Mouse (Mus musculus) MEL (cell line): Measurements from ENCODE around the gene Cep85l. TPM values are rescaled to one million over a fixed set of nuclear protein-coding genes. Genes with fewer than 3 reads are reported as not detected.

Source experiments
- DNase-seq: peaks from one replicate; pipeline ENCODE4 v3.0.0; 2011; ENCODE audit warnings: low read depth, low spot score
- H3K27ac ChIP-seq: 2 replicates; pipeline ENCODE4 v1.5.1; 2012; ENCODE audit warnings: low read depth, mild to moderate bottlenecking, control low read depth, low read length, moderate library complexity; ENCODE audit not compliant: control insufficient read depth
- H3K27me3 ChIP-seq, 2 experiments: fragments of 150-350 bp in 1 of 2; sonication (generic) in 1 of 2; 2 replicates each; pipeline ENCODE4 v1.6.1; 2012; ENCODE audit warnings: low read length in 2 of 2, mild to moderate bottlenecking in 2 of 2, improper control_type of control experiment in 1 of 2, moderate library complexity in 1 of 2; ENCODE audit not compliant: insufficient read depth in 2 of 2, control insufficient read depth in 1 of 2
- H3K36me3 ChIP-seq, 2 experiments: 2 replicates each; pipeline ENCODE4 v1.6.1; 2012 to 2014; ENCODE audit warnings: low read length in 2 of 2, improper control_type of control experiment in 1 of 2, inconsistent platforms in 1 of 2, mild to moderate bottlenecking in 1 of 2; ENCODE audit not compliant: insufficient read depth in 2 of 2, control insufficient read depth in 1 of 2
- H3K4me1 ChIP-seq, 2 experiments: fragments of 150-350 bp in 1 of 2; sonication (generic) in 1 of 2; 2 replicates each; pipeline ENCODE4 v1.6.1; 2012; ENCODE audit warnings: low read length in 2 of 2, improper control_type of control experiment in 1 of 2, mild to moderate bottlenecking in 1 of 2; ENCODE audit not compliant: insufficient read depth in 2 of 2, control insufficient read depth in 1 of 2
- H3K4me3 ChIP-seq, 2 experiments: fragments of 150-350 bp in 1 of 2; sonication (generic) in 1 of 2; 2 replicates each; pipeline ENCODE4 v1.5.1; 2012; ENCODE audit warnings: low read depth in 2 of 2, low read length in 2 of 2, mild to moderate bottlenecking in 2 of 2, moderate library complexity in 2 of 2, control low read depth in 1 of 2, improper control_type of control experiment in 1 of 2; ENCODE audit not compliant: control insufficient read depth in 1 of 2, insufficient read depth in 1 of 2
- H3K79me2 ChIP-seq: 2 replicates; pipeline ENCODE4 v1.6.1; 2012; ENCODE audit warnings: mild to moderate bottlenecking, low read length, moderate library complexity; ENCODE audit not compliant: control insufficient read depth, poor library complexity, insufficient read depth
- H3K9ac ChIP-seq: 2 replicates; pipeline ENCODE4 v1.6.1; 2012; ENCODE audit warnings: low read depth, mild to moderate bottlenecking, control low read depth, low read length, moderate library complexity; ENCODE audit not compliant: control insufficient read depth, poor library complexity, severe bottlenecking
- H3K9me3 ChIP-seq: fragments of 150-350 bp; sonication (generic); replicated peaks from 2 replicates; pipeline ENCODE4 v1.6.1; 2012; ENCODE audit warnings: mild to moderate bottlenecking, low read length, improper control_type of control experiment, moderate library complexity; ENCODE audit not compliant: insufficient read depth
- BHLHE40 ChIP-seq: IDR thresholded peaks from 2 replicates; pipeline ENCODE4 v1.6.1; 2012; ENCODE audit warnings: low read depth, mild to moderate bottlenecking, inconsistent platforms, low read length, improper control_type of control experiment, borderline replicate concordance
- CHD1 ChIP-seq: IDR thresholded peaks from 2 replicates; pipeline ENCODE4 v1.6.1; 2012; ENCODE audit warnings: low read depth, mild to moderate bottlenecking, inconsistent platforms, low read length, improper control_type of control experiment
- CTCF ChIP-seq, 3 experiments: IDR thresholded peaks in 2 of 3; conservative IDR thresholded peaks in 1 of 3; 2 replicates each; pipeline ENCODE4 v1.5.1; 2011 to 2012; ENCODE audit warnings: low read length in 3 of 3, low read depth in 2 of 3, mild to moderate bottlenecking in 2 of 3, improper control_type of control experiment in 1 of 3, inconsistent platforms in 1 of 3, mixed read lengths in 1 of 3, moderate library complexity in 1 of 3; ENCODE audit not compliant: control insufficient read depth in 1 of 3, insufficient read depth in 1 of 3, poor library complexity in 1 of 3, severe bottlenecking in 1 of 3
- ELF1 ChIP-seq: IDR thresholded peaks from 2 replicates; pipeline ENCODE4 v1.6.1; 2014; ENCODE audit warnings: low read depth, mild to moderate bottlenecking, inconsistent platforms, low read length, improper control_type of control experiment, moderate library complexity
- GABPA ChIP-seq: IDR thresholded peaks from 2 replicates; pipeline ENCODE4 v1.6.1; 2012; ENCODE audit warnings: low read depth, mild to moderate bottlenecking, inconsistent platforms, low read length, improper control_type of control experiment, moderate library complexity
- GATA1 ChIP-seq: IDR thresholded peaks from 2 replicates; pipeline ENCODE4 v1.6.1; 2011; ENCODE audit warnings: low read depth, low read length, improper control_type of control experiment
- MAX ChIP-seq: IDR thresholded peaks from 2 replicates; pipeline ENCODE4 v1.6.1; 2011; ENCODE audit warnings: low read length, improper control_type of control experiment
- MEF2A ChIP-seq: IDR thresholded peaks from 2 replicates; pipeline ENCODE4 v1.6.1; 2014; ENCODE audit warnings: low read depth, mild to moderate bottlenecking, inconsistent platforms, low read length, improper control_type of control experiment; ENCODE audit not compliant: poor library complexity, insufficient replicate concordance, severe bottlenecking; ENCODE audit errors: extremely low read depth
- MYB ChIP-seq: IDR thresholded peaks from 2 replicates; pipeline ENCODE4 v1.6.1; 2011; ENCODE audit warnings: mild to moderate bottlenecking, low read depth, low read length, improper control_type of control experiment
- NRF1 ChIP-seq: IDR thresholded peaks from 2 replicates; pipeline ENCODE4 v1.6.1; 2014; ENCODE audit warnings: low read depth, mild to moderate bottlenecking, inconsistent platforms, low read length, improper control_type of control experiment, moderate library complexity; ENCODE audit not compliant: poor library complexity, insufficient read depth, severe bottlenecking
- POLR2AphosphoS2 ChIP-seq: IDR thresholded peaks from 2 replicates; pipeline ENCODE4 v1.6.1; 2011; ENCODE audit warnings: low read length, improper control_type of control experiment
- POLR2AphosphoS5 ChIP-seq: IDR thresholded peaks from 2 replicates; pipeline ENCODE4 v1.6.1; 2012; ENCODE audit warnings: low read depth, borderline replicate concordance, mild to moderate bottlenecking, inconsistent platforms, low read length, moderate library complexity, mixed read lengths
- RAD21 ChIP-seq: IDR thresholded peaks from 2 replicates; pipeline ENCODE4 v1.6.1; 2011; ENCODE audit warnings: mild to moderate bottlenecking, low read depth, low read length, improper control_type of control experiment
- RCOR1 ChIP-seq: IDR thresholded peaks from 2 replicates; pipeline ENCODE4 v1.6.1; 2012; ENCODE audit warnings: low read depth, mild to moderate bottlenecking, inconsistent platforms, low read length, improper control_type of control experiment
- SMC3 ChIP-seq: IDR thresholded peaks from 2 replicates; pipeline ENCODE4 v1.6.1; 2011; ENCODE audit warnings: low read depth, low read length, improper control_type of control experiment
- TCF12 ChIP-seq: IDR thresholded peaks from 2 replicates; pipeline ENCODE4 v1.6.1; 2014; ENCODE audit warnings: low read depth, mild to moderate bottlenecking, inconsistent platforms, low read length, improper control_type of control experiment, moderate library complexity
- USF2 ChIP-seq, 2 experiments: IDR thresholded peaks; 2 replicates each; pipeline ENCODE4 v1.6.1; 2011 to 2012; ENCODE audit warnings: improper control_type of control experiment in 2 of 2, low read length in 2 of 2, borderline replicate concordance in 1 of 2, inconsistent platforms in 1 of 2, low read depth in 1 of 2, mild to moderate bottlenecking in 1 of 2; ENCODE audit not compliant: insufficient read depth in 1 of 2
- ZC3H11A ChIP-seq: IDR thresholded peaks from 2 replicates; pipeline ENCODE4 v1.6.1; 2012; ENCODE audit warnings: low read depth, mild to moderate bottlenecking, inconsistent platforms, low read length, improper control_type of control experiment
- ZMIZ1 ChIP-seq: IDR thresholded peaks from 2 replicates; pipeline ENCODE4 v1.6.1; 2012; ENCODE audit warnings: low read depth, mild to moderate bottlenecking, inconsistent platforms, low read length, improper control_type of control experiment, moderate library complexity
- ZNF384 ChIP-seq: IDR thresholded peaks from 2 replicates; pipeline ENCODE4 v1.6.1; 2012; ENCODE audit warnings: low read depth, mild to moderate bottlenecking, inconsistent platforms, low read length, improper control_type of control experiment
- polyA plus RNA-seq, 2 experiments: library from polyadenylated mRNA; stranded (reverse) in 1 of 2; unstranded in 1 of 2; fragments of >175 nt in 1 of 2; fragments of >200 nt in 1 of 2; gene quantifications; 2 replicates each; pipeline versions ENCODE4 v1.2.1 to v1.2.4; 2012; ENCODE audit warnings: low replicate concordance in 2 of 2, low read depth in 1 of 2; ENCODE audit not compliant: insufficient read length in 2 of 2, insufficient read depth in 1 of 2, missing spikeins in 1 of 2
- total RNA-seq: library from RNA; depleted of rRNA; stranded (reverse); fragments of 300-350 nt; gene quantifications from 2 replicates; pipeline ENCODE4 v1.2.3, GENCODE M21; 2012

Cep85l gene
- total and polyA plus RNA-seq, 3 experiments = 2.2 to 43.1 (median 3.0) TPM

- Histone ChIP-seq H3K4me1 (peaks cover 2 to 3% of the 10 kb centered on the region in 2 experiments; a peak in 2 of 4 replicates), H3K4me3 (no peak overlapping the region), H3K36me3 (peaks cover 0 to 9% of the 10 kb centered on the region in 2 experiments; a peak in 2 of 4 replicates), H3K9ac (no peak overlapping the region)
- DNase-seq = no peak
- TF ChIP-seq RCOR1 (no peak), CHD1 (no peak), GATA1 (no peak), MAX (no peak), USF2 (IDR thresholded peaks at IDR 0.05; ENCODE audit: borderline replicate concordance in 1 of 2, insufficient read depth in 1 of 2, low read depth in 1 of 2, low read length in 2 of 2) (no peak), POLR2AphosphoS2 (no peak), MYB (no peak), POLR2AphosphoS5 (no peak), TCF12 (no peak), NRF1 (no peak), ZNF384 (no peak), MEF2A (no peak)
- TF ChIP-seq, all 39 proteins: peak for 0
- Histone ChIP-seq H3K27ac (no peak overlapping the region), H3K27me3 (no peaks in the 10 kb centered on the region), H3K79me2 (no peaks in the 10 kb centered on the region), H3K9me3 (no peaks in the 10 kb centered on the region)
Measured at GRCm38 (mm10) chr10:53323367-53323766, 56.4 kb downstream of the Cep85l start.

DNA sequence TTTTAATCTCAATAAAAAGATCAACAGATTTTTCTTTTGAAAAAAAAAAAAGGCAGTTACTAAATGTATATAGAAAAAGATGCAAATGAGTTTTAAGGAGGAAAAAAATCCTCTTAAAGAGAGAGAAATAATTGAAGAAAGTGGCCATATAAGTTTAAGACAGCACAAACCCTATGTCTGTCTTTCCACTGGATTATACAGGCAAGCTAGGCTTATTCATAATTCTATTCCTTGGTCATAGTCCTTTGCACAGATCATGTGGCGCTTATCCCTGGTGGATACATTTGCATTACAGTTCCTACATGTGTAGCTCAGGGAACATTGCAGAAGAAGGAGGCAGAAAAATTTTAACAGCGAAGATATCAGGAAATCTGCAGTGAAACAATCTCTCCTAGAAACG, 73.1 kb downstream of the Cep85l start:
- no peak for DNase-seq
- H3K27me3 ChIP-seq = no peaks in the 10 kb centered on the region
- H3K4me3 ChIP-seq = no peak overlapping the region

GRCm38 (mm10) chr10:53305867-53306266, 73.9 kb downstream of the Cep85l start:
- Histone ChIP-seq H3K79me2 (no peaks in the 10 kb centered on the region), H3K27me3 (no peaks in the 10 kb centered on the region), H3K36me3 (no peaks in the 10 kb centered on the region), H3K9ac (no peak overlapping the region), H3K9me3 (no peaks in the 10 kb centered on the region), H3K4me3 (no peak overlapping the region), H3K27ac (no peak overlapping the region), H3K4me1 (no peaks in the 10 kb centered on the region)
- peak; percentile 23 for DNase-seq
- TF ChIP-seq ELF1 (no peak), ZMIZ1 (no peak), CTCF (IDR thresholded peaks at IDR 0.05 in 2 of 3, conservative IDR thresholded peaks at IDR 0.05 in 1 of 3; ENCODE audit: control insufficient read depth in 1 of 3, insufficient read depth in 1 of 3, low read depth in 2 of 3, low read length in 3 of 3, poor library complexity in 1 of 3, severe bottlenecking in 1 of 3) (peak in 1 of 3 experiments; percentile 65; a peak in 2 of 6 replicates), ZC3H11A (peak; percentile 27), SMC3 (peak; percentile 69), RCOR1 (no peak), MAX (no peak), RAD21 (peak; percentile 76), POLR2AphosphoS2 (no peak), GATA1 (no peak), NRF1 (no peak), MEF2A (no peak)

More for the DNA sequence above, 73.1 kb downstream of the Cep85l start:
- Histone ChIP-seq H3K9me3 (no peaks in the 10 kb centered on the region), H3K9ac (no peak overlapping the region), H3K79me2 (no peaks in the 10 kb centered on the region), H3K27ac (no peak overlapping the region), H3K4me1 (no peaks in the 10 kb centered on the region)
- TF ChIP-seq USF2 (IDR thresholded peaks at IDR 0.05; ENCODE audit: borderline replicate concordance in 1 of 2, insufficient read depth in 1 of 2, low read depth in 1 of 2, low read length in 2 of 2) (no peak), GABPA (no peak), SMC3 (no peak), BHLHE40 (no peak), POLR2AphosphoS5 (no peak), CHD1 (no peak)
- TF ChIP-seq, all 39 proteins: peak for 0
- no peaks in the 10 kb centered on the region for H3K36me3 ChIP-seq
